Mouse (Mus musculus) lung, adult 2 months (tissue): ENCODE measurements around the gene Sorcs3. TPM values are rescaled to one million over a fixed set of nuclear protein-coding genes. Genes with fewer than 3 reads are reported as not detected.

ENCODE experiments used
- DNase-seq: peaks from one replicate; pipeline ENCODE4 v3.0.0; 2022
- H3K4me1 ChIP-seq: fragments of 200-500 bp; 2 replicates; pipeline ENCODE4 v1.6.1; 2011; ENCODE audit warnings: low read length; ENCODE audit not compliant: control insufficient read depth, insufficient read depth
- H3K4me3 ChIP-seq: fragments of 200-500 bp; replicated peaks from 2 replicates; pipeline ENCODE3; 2011; ENCODE audit warnings: low read depth, mild to moderate bottlenecking, control low read depth, low read length; ENCODE audit errors: extremely low read depth
- CTCF ChIP-seq: fragments of 200-500 bp; IDR thresholded peaks from 2 replicates; pipeline ENCODE4 v1.5.1; 2011; ENCODE audit warnings: mild to moderate bottlenecking, low read length, control low read depth; ENCODE audit not compliant: insufficient read depth
- POLR2A ChIP-seq: fragments of 200-500 bp; IDR thresholded peaks from 2 replicates; pipeline ENCODE4 v1.6.1; 2011; ENCODE audit warnings: low read depth, mild to moderate bottlenecking, control low read depth, low read length, borderline replicate concordance; ENCODE audit errors: extremely low read depth
- WGBS: fragments of 180-500 bp; shearing (Covaris S2); methylation state at CpG from one replicate; pipeline ENCODE4 v1.1.7; 2018; 5-methylcytosine and 5-hydroxymethylcytosine counted together
- polyA plus RNA-seq: library from polyadenylated mRNA; depleted of rRNA; stranded (reverse); fragments of >200 nt; gene quantifications from 2 replicates; pipeline ENCODE4 v1.2.3, GENCODE M21; 2012

The Sorcs3 gene
- polyA plus RNA-seq, 1 experiment: 0.04 TPM

GRCm38 (mm10) chr19:48482946-48483345 is 277.1 kb downstream of the Sorcs3 start:
- WGBS: 39% methylated on average over 3 of the region's 3 CpGs
- DNase-seq: no peak
- TF ChIP-seq POLR2A (no peak), CTCF (no peak)
- Histone ChIP-seq H3K4me3 (no peak overlapping the region), H3K4me1 (no peaks in the 10 kb centered on the region)

- TF ChIP-seq CTCF (no peak), POLR2A (no peak)
These were observed 285.3 kb downstream of the Sorcs3 start for GRCm38 (mm10) chr19:48491111-48491510.

GRCm38 (mm10) chr19:48503896-48504620 is 298.2 kb downstream of the Sorcs3 start:
- WGBS: 47% methylated on average over 2 of the region's 2 CpGs
- no peak for DNase-seq
- H3K4me1 ChIP-seq: no peaks in the 10 kb centered on the region
- no peak for TF ChIP-seq POLR2A
- no peak for TF ChIP-seq CTCF
- no peak overlapping the region for H3K4me3 ChIP-seq

More at GRCm38 (mm10) chr19:48491111-48491510, 285.3 kb downstream of the Sorcs3 start:
- Histone ChIP-seq H3K4me1 (no peaks in the 10 kb centered on the region), H3K4me3 (no peak overlapping the region)
- no peak for DNase-seq
- 49% methylated on average over 3 of the region's 3 CpGs for WGBS

- H3K4me3 ChIP-seq: no peak overlapping the region
- H3K4me1 ChIP-seq: no peaks in the 10 kb centered on the region
- WGBS: 87% methylated on average over 7 of the region's 7 CpGs
- TF ChIP-seq CTCF: no peak
- TF ChIP-seq POLR2A: no peak
- no peak for DNase-seq
These were observed 318.0 kb downstream of the Sorcs3 start for GRCm38 (mm10) chr19:48523803-48524202.

GRCm38 (mm10) chr19:48524527-48525214 is 318.8 kb downstream of the Sorcs3 start:
- no peak for DNase-seq
- WGBS: 26% methylated on average over 9 of the region's 9 CpGs
- no peak for TF ChIP-seq POLR2A
- TF ChIP-seq CTCF: no peak
- H3K4me3 ChIP-seq: no peak overlapping the region
- H3K4me1 ChIP-seq: no peaks in the 10 kb centered on the region

GRCm38 (mm10) chr19:48533582-48533981 is 327.8 kb downstream of the Sorcs3 start:
- TF ChIP-seq POLR2A (no peak), CTCF (no peak)
- 54% methylated on average over 4 of the region's 4 CpGs for WGBS
- Histone ChIP-seq H3K4me3 (no peak overlapping the region), H3K4me1 (no peaks in the 10 kb centered on the region)
- no peak for DNase-seq

GRCm38 (mm10) chr19:48544294-48544693 is 338.5 kb downstream of the Sorcs3 start:
- H3K4me1 ChIP-seq: no peaks in the 10 kb centered on the region
- TF ChIP-seq CTCF (no peak), POLR2A (no peak)
- H3K4me3 ChIP-seq: no peak overlapping the region
- no peak for DNase-seq

- no peak for DNase-seq
- TF ChIP-seq CTCF (no peak), POLR2A (no peak)
- 85% methylated on average over 7 of the region's 7 CpGs for WGBS
- no peaks in the 10 kb centered on the region for H3K4me1 ChIP-seq
- H3K4me3 ChIP-seq: no peak overlapping the region
These were observed 339.8 kb downstream of the Sorcs3 start for GRCm38 (mm10) chr19:48545421-48546132.

GRCm38 (mm10) chr19:48546133-48546448 is 340.3 kb downstream of the Sorcs3 start:
- WGBS: 68% methylated on average over 2 of the region's 2 CpGs
- DNase-seq: no peak

More at GRCm38 (mm10) chr19:48546133-48546448, 340.3 kb downstream of the Sorcs3 start:
- TF ChIP-seq CTCF (no peak), POLR2A (no peak)
- Histone ChIP-seq H3K4me3 (no peak overlapping the region), H3K4me1 (no peaks in the 10 kb centered on the region)
